Mouse (Mus musculus) v-Abl transformed pro-B cells (cell line): ENCODE measurements around the gene Gm3149.
"Not testable (repeated sequence)": the region's sequence is repeated elsewhere in the genome, so short reads cannot be mapped to it uniquely, and the experiment has no call there.

Experiments
- in situ Hi-C, 2 experiments: fragments of 400-800 bp; cut with MboI; formaldehyde crosslinking; loops; one replicate each; pipeline ENCODE4 v1.15.1; 2025; ENCODE audit not compliant: unreplicated experiment in 2 of 2

Gene Gm3149

GRCm38 (mm10) chr14:4316983-4317382, at the start of gene Gm3149:
Gene Gm3149 (plus strand): TSS chr14:4317283.
- in situ Hi-C loops, result not testable (repeated sequence)

- in situ Hi-C loops, result not testable (repeated sequence)
Measured at GRCm38 (mm10) chr14:4269238-4269950, 47.7 kb upstream of the Gm3149 start.

- in situ Hi-C loops, result not testable (repeated sequence)
Measured at GRCm38 (mm10) chr14:4279828-4280227, 37.3 kb upstream of the Gm3149 start.

GRCm38 (mm10) chr14:4334476-4335080, 17.5 kb downstream of the Gm3149 start, which contains the start of gene 2610042L04Rik:
Gene 2610042L04Rik (plus strand): TSS chr14:4334763.
- in situ Hi-C loops, result not testable (repeated sequence)

- in situ Hi-C loops, result not testable (repeated sequence)
Measured at GRCm38 (mm10) chr14:4335506-4335905, 18.4 kb downstream of the Gm3149 start.

GRCm38 (mm10) chr14:4368991-4369390, 51.9 kb downstream of the Gm3149 start:
- in situ Hi-C loops, result not testable (repeated sequence)

- in situ Hi-C loops, result not testable (repeated sequence)
Measured at GRCm38 (mm10) chr14:4369691-4370090, 52.6 kb downstream of the Gm3149 start.
